Mouse (Mus musculus) bone marrow macrophage, adult 2 months (primary cell): ENCODE data around the gene Trim9.

Source experiments
- CTCF ChIP-seq: IDR thresholded peaks from 2 replicates; pipeline ENCODE4 v1.5.1; 2012; ENCODE audit warnings: low read depth, mild to moderate bottlenecking, low read length, moderate library complexity
- POLR2A ChIP-seq: IDR thresholded peaks from 2 replicates; pipeline ENCODE4 v1.6.1; 2012; ENCODE audit warnings: mild to moderate bottlenecking, low read depth, low read length, borderline replicate concordance

DNA sequence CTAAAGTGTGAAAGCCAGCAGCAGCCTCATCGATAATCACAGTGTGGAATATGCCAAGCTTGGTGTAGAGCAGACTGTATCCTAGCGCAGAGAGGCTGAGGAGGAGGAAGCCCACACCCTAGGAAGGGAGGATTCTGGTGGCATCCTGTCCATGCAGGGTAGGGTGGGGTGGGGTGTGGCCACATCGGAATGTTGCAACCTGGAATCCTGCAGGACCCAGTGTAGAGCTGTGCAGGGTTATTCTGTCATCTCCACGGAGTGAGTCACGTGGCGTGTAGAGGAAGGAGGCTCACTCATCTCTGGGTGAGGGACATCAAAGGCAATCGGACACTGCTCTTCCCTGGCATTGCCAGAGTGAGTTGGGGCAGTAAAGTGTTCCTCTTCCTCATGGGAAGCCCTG lies 62.4 kb downstream of the Trim9 start:
- no peak for TF ChIP-seq POLR2A
- TF ChIP-seq CTCF, result no peak
